8 mouse cellular contexts compared by ENCODE assay signal in the genomic region with DNA sequence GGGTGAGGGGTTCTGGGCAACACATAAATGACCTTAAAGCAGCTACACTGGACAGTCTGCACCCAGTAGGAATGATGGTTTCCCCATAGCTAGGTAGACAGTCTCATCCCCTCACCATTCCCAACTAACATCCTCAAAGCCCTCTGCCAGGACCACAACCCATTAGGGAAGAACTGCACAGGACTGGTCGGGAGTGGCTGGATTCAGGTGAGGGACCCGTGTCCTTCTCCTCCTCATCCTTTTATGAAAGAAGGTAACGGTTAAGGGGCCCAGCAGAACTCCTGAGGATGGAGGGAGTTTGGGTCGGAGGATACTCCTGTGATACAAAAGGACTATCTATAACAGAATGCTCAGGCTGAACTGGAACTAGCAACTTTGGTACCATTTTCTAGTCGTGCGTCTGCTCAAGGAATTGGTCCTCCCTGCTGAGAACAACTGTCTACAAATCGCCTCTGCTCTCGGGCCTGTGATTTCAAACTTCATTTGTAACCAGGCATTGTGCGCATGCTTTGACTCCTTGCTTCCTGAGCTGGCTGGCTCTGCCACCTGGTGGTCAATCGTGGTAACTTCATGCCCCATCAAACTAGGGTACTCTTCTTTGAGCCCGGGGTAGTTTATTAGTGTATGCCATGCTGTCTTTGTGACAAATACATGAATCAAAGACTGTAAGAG.
DNase-seq lines count a peak whose midpoint lies in the region; ATAC-seq lines count a peak whose summit lies in the region.

No protein-coding gene starts in this region.

- no peaks in the 10 kb centered on the region for H3K9me3 ChIP-seq in embryonic facial prominence, embryonic 10.5 days
- no peaks in the 10 kb centered on the region for H3K9me3 ChIP-seq in limb, embryonic 13.5 days

- DNase-seq in 3T3-L1 (ENCODE audit: low read depth, low spot score): peak; percentile 90
- peak; percentile 85 for DNase-seq in adrenal gland, postnatal 10 days
- peak; percentile 82 for DNase-seq in embryonic facial prominence, embryonic 10.5 days (ENCODE audit: low spot score)
- peak; percentile 78 to 87 for DNase-seq in heart, adult 18-20 months
- peak; percentile 51 to 84 for DNase-seq in kidney, adult 8-10 months
- peak; percentile 85 for DNase-seq in naive thymus-derived CD4-positive, alpha-beta T cell, adult 2 months (ENCODE audit: low read depth)
- DNase-seq in spleen, postnatal 4 days (ENCODE audit: low spot score in 2 of 2): peak; percentile 72 to 88

- no peaks in the 10 kb centered on the region for H3K27me3 ChIP-seq in embryonic facial prominence, embryonic 10.5 days (replicated peaks; ENCODE audit: low read depth, poor library complexity, severe bottlenecking)
- H3K27me3 ChIP-seq in limb, embryonic 13.5 days: no peaks in the 10 kb centered on the region

- no peak overlapping the region for H3K4me3 ChIP-seq in embryonic facial prominence, embryonic 10.5 days
- H3K4me3 ChIP-seq in limb, embryonic 13.5 days: no peak overlapping the region

- H3K4me1 ChIP-seq in embryonic facial prominence, embryonic 10.5 days: no peaks in the 10 kb centered on the region
- no peaks in the 10 kb centered on the region; the same call in 1 of the 2 replicates for H3K4me1 ChIP-seq in limb, embryonic 13.5 days

- peak overlapping the region; percentile 2; the same call in 1 of the 2 replicates for H3K27ac ChIP-seq in embryonic facial prominence, embryonic 10.5 days (replicated peaks)
- H3K27ac ChIP-seq in limb, embryonic 13.5 days: no peak overlapping the region

- ATAC-seq in limb, embryonic 13.5 days (ENCODE audit: low FRiP score, low read depth): peak; percentile 62

- 28% methylated on average over 11 of the region's 11 CpGs for WGBS in embryonic facial prominence, embryonic 10.5 days
- 30% methylated on average over 11 of the region's 11 CpGs for WGBS in limb, embryonic 13.5 days

- H3K9ac ChIP-seq in limb, embryonic 13.5 days: no peak overlapping the region

- no peak overlapping the region for H3K4me2 ChIP-seq in limb, embryonic 13.5 days (replicated peaks)

- H3K36me3 ChIP-seq in embryonic facial prominence, embryonic 10.5 days (replicated peaks): no peaks in the 10 kb centered on the region
- no peaks in the 10 kb centered on the region for H3K36me3 ChIP-seq in limb, embryonic 13.5 days
